Mouse (Mus musculus): ENCODE data around the gene Gpr62.

DNA sequence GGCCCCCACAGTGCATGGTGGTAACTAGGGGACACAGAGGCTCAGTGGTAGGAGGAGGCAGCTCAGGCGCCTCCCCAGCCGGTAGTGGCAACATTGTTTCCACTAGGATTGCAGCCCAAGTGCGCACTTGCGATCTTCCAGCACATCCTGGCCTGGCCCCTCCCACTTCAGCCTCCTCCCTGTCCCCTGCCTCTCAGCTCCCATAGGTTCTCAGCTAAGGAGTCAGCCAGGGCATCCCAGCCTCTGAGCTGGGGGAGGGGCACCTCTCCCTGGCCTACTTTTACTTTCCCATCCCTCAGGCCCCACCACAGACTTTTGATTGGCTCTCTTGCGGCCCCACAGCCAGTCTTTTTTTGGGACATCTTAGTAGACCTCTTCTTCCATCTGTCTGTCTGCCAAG, 6.2 kb upstream of the Gpr62 start:
- TF ChIP-seq POLR2AphosphoS2 (IDR thresholded peaks at IDR 0.05; ENCODE audit: low read depth, low read length) = no peak
- TF ChIP-seq GABPA (IDR thresholded peaks at IDR 0.05; ENCODE audit: insufficient replicate concordance, low read depth, low read length) = no peak
- no peak for TF ChIP-seq ZMIZ1 (IDR thresholded peaks at IDR 0.05; ENCODE audit: low read depth, low read length)
- TF ChIP-seq CTCF (conservative IDR thresholded peaks at IDR 0.05 in 1 of 2, IDR thresholded peaks at IDR 0.05 in 1 of 2; ENCODE audit: low read depth in 2 of 2, low read length in 2 of 2) = no peak
- TF ChIP-seq SIN3A (IDR thresholded peaks at IDR 0.05; ENCODE audit: low read length) = no peak
- no peak for TF ChIP-seq NELFE (IDR thresholded peaks at IDR 0.05; ENCODE audit: low read depth, low read length)
- no peak for TF ChIP-seq HCFC1 (IDR thresholded peaks at IDR 0.05; ENCODE audit: low read depth, low read length)
- TF ChIP-seq POLR2A (IDR thresholded peaks at IDR 0.05; ENCODE audit: low read depth, low read length) = no peak

Measured in CH12.LX (cell line).